Mouse (Mus musculus) thymus, adult 2 months (tissue): ENCODE measurements around the gene Dpp6.

Experiments
- CTCF ChIP-seq: fragments of 200-500 bp; IDR thresholded peaks from 2 replicates; pipeline ENCODE4 v1.5.1; 2012; ENCODE audit warnings: mild to moderate bottlenecking, control low read depth, low read length, moderate library complexity, borderline replicate concordance; ENCODE audit not compliant: control insufficient read depth, poor library complexity, insufficient read depth; ENCODE audit errors: extremely low read depth
- POLR2A ChIP-seq: fragments of 200-500 bp; IDR thresholded peaks from 2 replicates; pipeline ENCODE4 v1.6.1; 2012; ENCODE audit warnings: mild to moderate bottlenecking, low read length, control low read depth, moderate library complexity; ENCODE audit not compliant: control insufficient read depth, poor library complexity, insufficient read depth; ENCODE audit errors: extremely low read depth

DNA sequence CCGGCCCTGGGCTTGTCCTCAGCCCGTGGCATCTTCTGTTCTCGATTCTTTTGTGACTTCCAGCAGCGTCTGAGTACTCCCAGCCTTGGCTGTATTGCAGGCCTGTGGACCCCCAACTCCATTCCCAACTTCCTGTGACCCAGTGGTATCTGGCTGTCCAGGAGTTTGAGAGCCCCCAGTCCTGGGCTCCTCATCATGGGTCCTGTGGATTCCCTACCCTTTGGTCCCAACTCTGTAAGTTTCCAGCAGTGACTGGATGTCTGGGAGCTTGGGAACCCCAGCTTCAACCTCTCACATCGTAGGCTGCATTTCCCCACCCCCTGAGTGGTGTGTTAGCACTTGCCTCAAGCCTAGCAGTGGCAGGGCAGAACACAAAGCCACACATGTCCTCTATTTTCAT is 220.8 kb downstream of the Dpp6 start:
- TF ChIP-seq POLR2A (no peak), CTCF (no peak)
